Mouse (Mus musculus) activated CD4-positive, CD25-positive, alpha-beta regulatory T cell, adult 4 months (primary cell): Measurements from ENCODE around the gene Cul5. TPM values are rescaled to one million over a fixed set of nuclear protein-coding genes. Genes with fewer than 3 reads are reported as not detected.

ENCODE experiments used
- ATAC-seq: one replicate; pipeline ENCODE4 v1.8.0; 2017
- polyA plus RNA-seq, 2 experiments: library from polyadenylated mRNA; unstranded; fragments of 100-300 nt; shearing (Covaris generic); gene quantifications; one replicate each; pipeline ENCODE4 v1.2.1; 2017

Cul5 gene
- polyA plus RNA-seq: 10 to 100 TPM; 36.2 to 36.4 TPM

- no peak for ATAC-seq
Measured at GRCm38 (mm10) chr9:53669680-53670219, at the start of gene Cul5. Gene Cul5, minus strand, starts transcription at chr9:53670014.

- ATAC-seq: peak; percentile 87
Measured at GRCm38 (mm10) chr9:53705992-53706696, 36.3 kb upstream of the Cul5 start, which contains the start of gene Rab39. Gene Rab39, minus strand, starts transcription at chr9:53706232.

- no peak for ATAC-seq
Measured at GRCm38 (mm10) chr9:53705491-53705991, 35.7 kb upstream of the Cul5 start.

- ATAC-seq: no peak
Measured at GRCm38 (mm10) chr9:53702991-53703390, 33.2 kb upstream of the Cul5 start.

- ATAC-seq: no peak
Measured at GRCm38 (mm10) chr9:53700496-53700895, 30.7 kb upstream of the Cul5 start.

- ATAC-seq: no peak
Measured at GRCm38 (mm10) chr9:53695846-53696245, 26.0 kb upstream of the Cul5 start.

GRCm38 (mm10) chr9:53693718-53694117 is 23.9 kb upstream of the Cul5 start:
- no peak for ATAC-seq

- no peak for ATAC-seq
Measured at GRCm38 (mm10) chr9:53691745-53692670, 22.2 kb upstream of the Cul5 start.

- no peak for ATAC-seq
Measured at GRCm38 (mm10) chr9:53680851-53681250, 11.0 kb upstream of the Cul5 start.

GRCm38 (mm10) chr9:53676921-53677320 is 7.1 kb upstream of the Cul5 start:
- no peak for ATAC-seq

GRCm38 (mm10) chr9:53673571-53673970 is 3.8 kb upstream of the Cul5 start:
- peak; percentile 89 for ATAC-seq

- peak; percentile 93 for ATAC-seq
Measured at GRCm38 (mm10) chr9:53667020-53667669, 2.7 kb downstream of the Cul5 start.

- no peak for ATAC-seq
Measured at GRCm38 (mm10) chr9:53666665-53667019, 3.2 kb downstream of the Cul5 start.

- no peak for ATAC-seq
Measured at GRCm38 (mm10) chr9:53665428-53665827, 4.4 kb downstream of the Cul5 start.

GRCm38 (mm10) chr9:53664819-53665218 is 5.0 kb downstream of the Cul5 start:
- ATAC-seq: no peak

- peak; percentile 59 for ATAC-seq
Measured at GRCm38 (mm10) chr9:53634796-53635195, 35.0 kb downstream of the Cul5 start.

GRCm38 (mm10) chr9:53615246-53615645 is 54.6 kb downstream of the Cul5 start:
- no peak for ATAC-seq

- no peak for ATAC-seq
Measured at GRCm38 (mm10) chr9:53614286-53614685, 55.5 kb downstream of the Cul5 start.

- peak; percentile 99 for ATAC-seq
Measured at GRCm38 (mm10) chr9:53609968-53610781, 59.6 kb downstream of the Cul5 start, which contains the start of gene Acat1. Gene Acat1, minus strand, starts transcription at chr9:53610382.

GRCm38 (mm10) chr9:53609306-53609967 is 60.4 kb downstream of the Cul5 start:
- ATAC-seq: no peak

- ATAC-seq: no peak
Measured at GRCm38 (mm10) chr9:53607816-53608215, 62.0 kb downstream of the Cul5 start.
